Mouse (Mus musculus) layer of hippocampus, adult 18-20 months (tissue): ENCODE data around the gene Kcne1l. TPM values are rescaled to one million over a fixed set of nuclear protein-coding genes. Genes with fewer than 3 reads are reported as not detected.

Experiments used
- DNase-seq, 2 experiments: peaks; one replicate each; pipeline ENCODE4 v3.0.0; 2022; ENCODE audit warnings: low spot score in 2 of 2
- long read RNA-seq: library from polyadenylated mRNA; stranded (forward); transcript quantifications from one replicate; pipeline ENCODE4 v2.0.0, GENCODE M21; 2021
- total RNA-seq, 2 experiments: library from RNA; stranded (reverse); gene quantifications; 2 replicates each; pipeline ENCODE4 v1.2.3; 2021

The Kcne1l gene
- 1 to 10 TPM; 3.5 to 3.8 TPM for total RNA-seq
- long read RNA-seq, transcript Kcne1l-201 (1 exons, 1,543 nt): major isoform, 5 of 5 reads
- long read RNA-seq, partial matches to known transcripts: 0 of 5 reads
- long read RNA-seq, other reads (novel, unspliced or antisense): 0 of 5 reads

GRCm38 (mm10) chrX:142305869-142306581 lies at the start of gene Kcne1l:
Kcne1l (minus strand) TSS chrX:142306294.
- DNase-seq: no peak

GRCm38 (mm10) chrX:142336207-142336606 lies 30.1 kb upstream of the Kcne1l start:
- DNase-seq: no peak

- no peak for DNase-seq
Observed at GRCm38 (mm10) chrX:142335502-142335901, 29.4 kb upstream of the Kcne1l start.

GRCm38 (mm10) chrX:142325760-142326159 lies 19.7 kb upstream of the Kcne1l start:
- DNase-seq: no peak

- no peak for DNase-seq
Observed at GRCm38 (mm10) chrX:142316106-142316505, 10.0 kb upstream of the Kcne1l start.

GRCm38 (mm10) chrX:142315270-142315669 lies 9.2 kb upstream of the Kcne1l start:
- DNase-seq: no peak

GRCm38 (mm10) chrX:142314307-142315024 lies 8.4 kb upstream of the Kcne1l start:
- DNase-seq: peak; percentile 76 to 91

- peak; percentile 28 to 66 for DNase-seq
Observed at GRCm38 (mm10) chrX:142310431-142310830, 4.3 kb upstream of the Kcne1l start.

- DNase-seq: peak in 1 of 2 experiments; percentile 9
Observed at GRCm38 (mm10) chrX:142305010-142305868, 855 bp downstream of the Kcne1l start.

- DNase-seq: no peak
Observed at GRCm38 (mm10) chrX:142304592-142304991, 1.5 kb downstream of the Kcne1l start.

- no peak for DNase-seq
Observed at GRCm38 (mm10) chrX:142303456-142303855, 2.6 kb downstream of the Kcne1l start.

- no peak for DNase-seq
Observed at GRCm38 (mm10) chrX:142285905-142286304, 20.2 kb downstream of the Kcne1l start.

GRCm38 (mm10) chrX:142276573-142276972 lies 29.5 kb downstream of the Kcne1l start:
- no peak for DNase-seq

- DNase-seq: no peak
Observed at GRCm38 (mm10) chrX:142276031-142276430, 30.1 kb downstream of the Kcne1l start.

Other genes with a start within 250 kb of the Kcne1l start
- gene Gucy2f, start 109.4 kb downstream of the Kcne1l start, total RNA-seq: under 1 TPM; 0.79 to 0.81 TPM
- gene Nxt2, start 79.5 kb downstream of the Kcne1l start, total RNA-seq: 10 to 100 TPM; 35.0 to 35.9 TPM
- gene Acsl4, start 84.2 kb upstream of the Kcne1l start, total RNA-seq: 10 to 100 TPM; 62.8 to 70.2 TPM